Mouse (Mus musculus): ENCODE data around the gene Fgfr2. TPM values are rescaled to one million over a fixed set of nuclear protein-coding genes. Genes with fewer than 3 reads are reported as not detected.
A peak's percentile ranks its signal among the peaks of the same experiment; 100 is the strongest.

The Fgfr2 gene
- total RNA-seq, 4 experiments from 2014 or later: 1.1 to 1.9 (median 1.4) TPM

DNA sequence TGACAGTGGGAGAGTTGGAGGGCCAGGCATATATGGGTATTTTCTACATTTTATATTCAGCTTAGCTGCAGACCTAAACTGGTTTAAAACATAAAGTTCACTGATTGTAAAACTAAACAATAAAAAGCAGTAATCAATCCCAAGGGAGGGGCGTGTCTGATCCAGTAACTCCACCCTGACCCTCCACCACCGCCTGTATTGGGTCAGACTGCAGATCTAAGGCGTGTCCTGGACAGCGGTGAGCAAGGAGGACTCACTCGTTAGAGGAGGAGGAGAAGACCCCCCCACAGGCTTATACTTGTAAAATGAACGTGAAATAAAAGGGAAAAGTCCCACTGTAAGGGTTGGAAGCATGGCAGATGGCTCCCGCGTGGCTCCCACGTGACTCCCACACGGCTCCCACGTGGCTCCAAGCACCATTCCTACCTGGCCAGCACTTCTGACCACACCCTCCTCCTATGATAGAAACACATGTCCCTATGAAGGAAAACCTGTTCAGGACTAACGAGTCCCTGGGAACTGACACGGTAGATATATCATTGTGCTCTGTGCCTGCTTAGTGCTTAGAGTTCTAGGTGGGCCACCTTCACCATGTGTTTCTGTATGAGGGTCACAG, 2131.9 kb downstream of the Fgfr2 start:
- DNase-seq (ENCODE audit: low spot score): no peak

DNA sequence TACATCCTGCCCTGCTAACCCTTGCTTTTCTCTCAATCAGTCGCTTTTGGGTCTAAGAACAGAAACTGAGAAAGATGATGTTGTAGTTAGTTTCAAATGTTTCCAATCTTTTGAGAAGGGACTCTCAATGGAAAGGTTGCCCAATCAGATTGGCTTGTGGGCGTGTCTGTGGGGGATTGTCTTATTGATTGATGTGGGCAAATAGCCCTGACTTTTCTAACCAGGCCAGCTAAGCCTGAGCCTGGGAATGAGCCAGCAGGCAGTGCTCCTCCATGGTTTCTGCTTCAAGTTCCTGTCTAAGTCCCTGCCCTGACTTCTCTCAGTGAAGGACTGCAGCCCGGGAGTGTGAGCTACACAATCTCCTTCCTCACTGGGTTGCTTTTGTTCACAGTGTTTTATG, 2133.8 kb downstream of the Fgfr2 start:
- no peak for DNase-seq (ENCODE audit: low spot score)

DNA sequence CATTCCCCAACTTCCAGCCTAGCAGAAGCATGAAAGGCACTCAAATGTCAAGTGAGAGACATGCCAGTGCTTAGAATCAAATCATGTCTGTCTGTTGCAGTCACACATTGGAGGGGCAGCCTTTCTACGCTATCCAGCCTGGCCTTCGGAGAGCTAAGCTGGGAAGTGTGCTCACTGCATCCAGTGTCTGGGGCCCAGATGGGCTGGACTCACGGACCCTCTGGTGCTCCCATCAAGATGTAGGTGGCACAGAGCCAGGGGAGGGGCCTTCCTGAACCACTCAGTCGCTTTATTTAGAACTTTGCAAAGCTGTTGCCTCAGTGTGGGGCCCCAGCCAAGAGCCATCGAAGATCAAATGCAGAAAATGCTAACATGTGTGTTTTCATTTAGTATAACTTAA, 2135.0 kb downstream of the Fgfr2 start:
- no peak for DNase-seq (ENCODE audit: low spot score)

DNA sequence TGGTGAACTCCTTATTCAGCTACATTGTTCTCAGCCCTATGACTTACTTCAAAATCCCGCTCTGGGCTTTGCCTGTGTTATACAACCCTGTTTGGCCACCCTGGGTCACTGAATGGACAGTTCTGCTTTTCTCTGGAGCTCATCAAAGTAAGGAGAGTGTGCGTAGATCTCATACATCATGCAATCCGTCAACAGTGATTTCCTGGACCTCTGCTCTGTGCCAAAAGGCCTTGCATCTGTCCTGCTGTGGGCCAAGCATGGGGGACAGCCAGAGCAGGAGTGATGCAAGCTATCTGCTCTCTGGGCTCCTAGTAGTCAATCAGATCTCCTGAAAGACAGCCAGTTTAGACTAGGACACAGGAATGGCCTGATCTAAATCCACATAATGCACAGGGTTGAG, 2137.4 kb downstream of the Fgfr2 start:
- DNase-seq (ENCODE audit: low spot score): no peak

- no peak for DNase-seq (ENCODE audit: low spot score)
Observed at GRCm38 (mm10) chr7:130985193-130985592, 2138.0 kb downstream of the Fgfr2 start.

- no peak for DNase-seq (ENCODE audit: low spot score)
Observed at GRCm38 (mm10) chr7:130984294-130984693, 2138.9 kb downstream of the Fgfr2 start.

DNA sequence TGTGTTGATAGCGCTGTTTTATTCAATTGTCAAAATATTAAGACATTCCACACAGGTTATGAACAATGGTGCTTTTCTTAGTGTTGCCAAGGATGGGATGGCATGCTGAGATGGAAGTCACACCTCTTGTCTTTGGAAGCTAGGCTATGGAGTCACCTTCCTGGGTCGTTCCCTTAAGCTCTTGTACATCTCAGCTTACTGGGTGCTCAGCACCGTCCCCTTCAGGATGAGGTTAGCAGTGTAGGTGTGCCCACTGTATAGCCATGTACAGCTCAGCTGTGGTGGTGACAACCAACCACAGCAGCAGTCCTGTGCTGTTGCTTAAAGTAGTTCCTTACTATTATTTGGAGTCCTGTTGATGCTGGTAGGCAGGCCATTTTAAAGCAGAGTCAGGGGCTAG, 2140.3 kb downstream of the Fgfr2 start:
- DNase-seq (ENCODE audit: low spot score): no peak

DNA sequence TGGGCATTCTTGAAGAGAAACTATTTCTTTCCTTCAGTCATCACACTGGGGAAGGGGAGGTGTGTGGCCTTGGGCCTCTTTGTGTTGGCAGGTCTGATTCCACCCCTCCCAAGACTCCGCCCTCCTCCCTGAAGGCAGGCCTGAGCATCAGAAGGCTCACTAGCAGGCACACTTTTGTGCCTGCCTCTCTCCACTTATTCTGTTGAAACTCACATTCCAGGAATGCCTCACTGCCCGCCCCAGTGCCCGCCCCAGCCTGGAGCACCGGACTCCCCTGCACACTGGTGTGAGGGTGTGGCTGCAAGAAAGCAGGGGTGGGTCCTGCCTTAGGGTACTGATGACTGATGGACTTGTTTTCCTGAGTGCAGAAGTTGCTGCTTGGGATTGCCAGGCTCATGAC, 2140.8 kb downstream of the Fgfr2 start:
- no peak for DNase-seq (ENCODE audit: low spot score)

GRCm38 (mm10) chr7:130980130-130980529, 2143.0 kb downstream of the Fgfr2 start:
- no peak for DNase-seq (ENCODE audit: low spot score)

- no peak for DNase-seq (ENCODE audit: low spot score)
Observed at GRCm38 (mm10) chr7:130978545-130978944, 2144.6 kb downstream of the Fgfr2 start.

- peak; percentile 93 for DNase-seq (ENCODE audit: low spot score)
Observed at GRCm38 (mm10) chr7:130977794-130978521, 2145.2 kb downstream of the Fgfr2 start.

- DNase-seq (ENCODE audit: low spot score): no peak
Observed at GRCm38 (mm10) chr7:130976305-130976935, 2146.7 kb downstream of the Fgfr2 start.

- DNase-seq (ENCODE audit: low spot score): no peak
Observed at GRCm38 (mm10) chr7:130972767-130973166, 2150.4 kb downstream of the Fgfr2 start.

GRCm38 (mm10) chr7:130969507-130969906, 2153.6 kb downstream of the Fgfr2 start:
- no peak for DNase-seq (ENCODE audit: low spot score)

- DNase-seq (ENCODE audit: low spot score): peak; percentile 48
Observed at GRCm38 (mm10) chr7:130969076-130969475, 2154.1 kb downstream of the Fgfr2 start.

GRCm38 (mm10) chr7:130968537-130968936, 2154.6 kb downstream of the Fgfr2 start:
- DNase-seq (ENCODE audit: low spot score): peak; percentile 55

DNA sequence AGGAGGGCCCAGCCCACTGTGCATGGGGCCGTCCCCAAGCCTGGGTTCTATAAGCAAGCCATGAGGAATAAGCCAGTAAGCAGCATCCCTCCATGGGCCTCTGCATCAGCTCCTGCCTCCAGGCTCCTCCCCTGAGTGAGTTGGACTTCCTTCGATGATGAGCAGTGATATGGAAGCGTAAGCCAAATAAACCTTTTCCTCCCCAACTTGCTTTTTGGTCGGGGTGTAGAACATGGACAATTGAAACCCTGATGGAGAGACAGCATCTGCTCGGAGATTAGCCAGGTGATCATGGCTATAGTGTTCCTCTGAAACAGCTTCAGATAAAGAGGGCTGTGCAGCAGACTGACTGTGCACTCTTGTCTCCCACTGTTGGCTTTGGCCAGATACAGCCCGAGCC, 2155.2 kb downstream of the Fgfr2 start:
- no peak for DNase-seq (ENCODE audit: low spot score)

GRCm38 (mm10) chr7:130966876-130967275, 2156.3 kb downstream of the Fgfr2 start:
- DNase-seq (ENCODE audit: low spot score): no peak

DNA sequence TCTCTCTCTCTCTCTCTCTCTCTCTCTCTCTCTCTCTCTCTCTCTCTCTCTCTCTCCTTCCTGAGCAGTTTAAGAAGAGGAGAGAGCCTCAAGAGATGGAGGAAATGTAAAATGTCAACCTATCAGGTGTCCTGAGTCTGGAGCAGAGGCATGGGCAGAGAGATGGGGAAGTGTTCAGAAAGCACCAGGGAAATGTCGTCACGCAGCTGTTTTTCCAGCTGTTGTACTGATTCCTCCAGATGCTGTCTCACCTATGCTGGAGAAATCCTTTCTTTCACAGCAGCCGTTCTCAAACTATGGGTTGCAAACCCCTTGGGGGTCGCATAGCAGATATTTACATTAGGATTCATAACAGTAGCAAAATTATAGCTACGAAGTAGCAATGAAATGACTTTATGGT, 2156.7 kb downstream of the Fgfr2 start:
- no peak for DNase-seq (ENCODE audit: low spot score)

- DNase-seq (ENCODE audit: low spot score): peak; percentile 74
Observed at GRCm38 (mm10) chr7:130965909-130966365, 2157.2 kb downstream of the Fgfr2 start.

GRCm38 (mm10) chr7:130965396-130965795, 2157.8 kb downstream of the Fgfr2 start:
- no peak for DNase-seq (ENCODE audit: low spot score)

GRCm38 (mm10) chr7:130964686-130965085, 2158.5 kb downstream of the Fgfr2 start:
- DNase-seq (ENCODE audit: low spot score): peak; percentile 76

GRCm38 (mm10) chr7:130961429-130961828, 2161.7 kb downstream of the Fgfr2 start:
- DNase-seq (ENCODE audit: low spot score): no peak
